Mouse (Mus musculus) bone marrow, adult 2 months (tissue): ENCODE results near the gene Vstm2l.

Source experiments
- CTCF ChIP-seq: fragments of 200-500 bp; IDR thresholded peaks from 2 replicates; pipeline ENCODE4 v1.5.1; 2011; ENCODE audit warnings: low read length, control low read depth; ENCODE audit not compliant: control insufficient read depth, insufficient read depth
- POLR2A ChIP-seq: fragments of 200-500 bp; IDR thresholded peaks from 2 replicates; pipeline ENCODE4 v1.6.1; 2011; ENCODE audit warnings: low read depth, mild to moderate bottlenecking, control low read depth, low read length, borderline replicate concordance; ENCODE audit not compliant: control insufficient read depth

GRCm38 (mm10) chr2:157985611-157986010 lies 71.2 kb downstream of the Vstm2l start:
- no peak for TF ChIP-seq POLR2A
- TF ChIP-seq CTCF = no peak
